29 mouse cellular contexts compared by ENCODE assay signal in genomic region chr8:13591246-13591645, GRCm38 (mm10). TPM values are rescaled to one million over a fixed set of nuclear protein-coding genes. Genes with fewer than 3 reads are reported as not detected.
DNase-seq lines count a peak whose midpoint lies in the region; ATAC-seq and TF ChIP-seq lines count a peak whose summit lies in the region.
"Had no signal": no experiment of that assay in that cellular context is flagged by ENCODE, and none has a peak within 500 bp of the region (broad histone marks: within the 10 kb centered on the region; RNA-seq: fewer than 3 reads in every experiment).

No protein-coding gene starts in this region.

- TF ChIP-seq CTCF in hindbrain, postnatal 0 days (IDR thresholded peaks at IDR 0.05; ENCODE audit: low read depth) = no peak
- no peak for TF ChIP-seq CTCF in cerebellum, adult 2 months (IDR thresholded peaks at IDR 0.05; ENCODE audit: borderline replicate concordance, insufficient read depth, low read depth, low read length)

- peak; percentile 41; the same call in 1 of the 2 replicates for ATAC-seq in hindbrain, embryonic 14.5 days (ENCODE audit: low FRiP score)
- ATAC-seq in hindbrain, embryonic 11.5 days (ENCODE audit: low FRiP score) = no peak
- ATAC-seq in hindbrain, postnatal 0 days = peak; percentile 71
- no peak for ATAC-seq in hindbrain, embryonic 12.5 days (ENCODE audit: low FRiP score)
- peak; percentile 37; the same call in 1 of the 2 replicates for ATAC-seq in neural tube, embryonic 13.5 days (ENCODE audit: low read depth)
- ATAC-seq: forebrain, embryonic 13.5 days; forebrain, postnatal 0 days; intestine, postnatal 0 days had no signal

- H3K4me1 ChIP-seq in hindbrain, embryonic 14.5 days (replicated peaks; ENCODE audit: control insufficient read depth, insufficient read depth, low read length) = no peaks in the 10 kb centered on the region
- H3K4me1 ChIP-seq in hindbrain, embryonic 11.5 days (replicated peaks; ENCODE audit: control insufficient read depth, insufficient read depth, low read length) = no peaks in the 10 kb centered on the region
- H3K4me1 ChIP-seq in hindbrain, postnatal 0 days (ENCODE audit: insufficient read depth, low read length) = no peaks in the 10 kb centered on the region
- H3K4me1 ChIP-seq in hindbrain, embryonic 12.5 days = no peaks in the 10 kb centered on the region
- H3K4me1 ChIP-seq in neural tube, embryonic 13.5 days (replicated peaks) = 0 out of 2 replicates have a peak, but pooled peaks cover 7% of the 10 kb centered on the region
- H3K4me1 ChIP-seq in cerebellum, adult 2 months (ENCODE audit: control insufficient read depth, insufficient read depth, low read length) = peaks cover 30% of the 10 kb centered on the region
- H3K4me1 ChIP-seq: forebrain, embryonic 10.5 days; forebrain, embryonic 13.5 days; heart, embryonic 15.5 days had no signal

- H3K9me3 ChIP-seq in hindbrain, embryonic 14.5 days (ENCODE audit: control insufficient read depth, low read length) = no peaks in the 10 kb centered on the region
- H3K9me3 ChIP-seq in hindbrain, embryonic 11.5 days (ENCODE audit: control insufficient read depth, low read length) = no peaks in the 10 kb centered on the region
- H3K9me3 ChIP-seq in hindbrain, postnatal 0 days (ENCODE audit: low read length) = no peaks in the 10 kb centered on the region
- H3K9me3 ChIP-seq in hindbrain, embryonic 12.5 days (replicated peaks) = no peaks in the 10 kb centered on the region
- H3K9me3 ChIP-seq in neural tube, embryonic 13.5 days = no peaks in the 10 kb centered on the region
- H3K9me3 ChIP-seq: forebrain, embryonic 13.5 days; heart, embryonic 12.5 days; heart, embryonic 15.5 days had no signal

- no peaks in the 10 kb centered on the region for H3K27me3 ChIP-seq in hindbrain, embryonic 14.5 days (ENCODE audit: control insufficient read depth, insufficient read depth, low read length)
- no peaks in the 10 kb centered on the region for H3K27me3 ChIP-seq in hindbrain, embryonic 11.5 days (ENCODE audit: control insufficient read depth, insufficient read depth, low read length)
- no peaks in the 10 kb centered on the region for H3K27me3 ChIP-seq in hindbrain, postnatal 0 days (ENCODE audit: insufficient read depth, low read length)
- no peaks in the 10 kb centered on the region for H3K27me3 ChIP-seq in hindbrain, embryonic 12.5 days
- no peaks in the 10 kb centered on the region for H3K27me3 ChIP-seq in neural tube, embryonic 13.5 days
- H3K27me3 ChIP-seq in cerebellum, adult 2 months (ENCODE audit: control insufficient read depth, insufficient read depth, low read length) = no peaks in the 10 kb centered on the region
- H3K27me3 ChIP-seq: forebrain, embryonic 13.5 days; heart, embryonic 12.5 days; heart, embryonic 15.5 days had no signal

- 66% methylated on average over 6 of the region's 6 CpGs for WGBS in hindbrain, embryonic 14.5 days
- 80% methylated on average over 5 of the region's 6 CpGs for WGBS in hindbrain, embryonic 11.5 days
- 71% methylated on average over 6 of the region's 6 CpGs for WGBS in hindbrain, postnatal 0 days
- 69% methylated on average over 6 of the region's 6 CpGs for WGBS in hindbrain, embryonic 12.5 days
- 70% methylated on average over 6 of the region's 6 CpGs for WGBS in neural tube, embryonic 13.5 days
- 71% methylated on average over 6 of the region's 6 CpGs for WGBS in cerebellum, adult 2 months

- TF ChIP-seq POLR2A in cerebellum, adult 2 months (IDR thresholded peaks at IDR 0.05; ENCODE audit: borderline replicate concordance, insufficient read depth, low read length) = no peak

- H3K36me3 ChIP-seq in hindbrain, embryonic 14.5 days (replicated peaks; ENCODE audit: control insufficient read depth, insufficient read depth) = peaks cover 6% of the 10 kb centered on the region; the same call in 1 of the 2 replicates
- H3K36me3 ChIP-seq in hindbrain, embryonic 11.5 days (ENCODE audit: control insufficient read depth, insufficient read depth, low read length) = no peaks in the 10 kb centered on the region
- H3K36me3 ChIP-seq in hindbrain, postnatal 0 days (ENCODE audit: insufficient read depth, low read length) = peaks cover 30% of the 10 kb centered on the region
- peaks cover 8% of the 10 kb centered on the region; the same call in 1 of the 2 replicates for H3K36me3 ChIP-seq in hindbrain, embryonic 12.5 days
- peaks cover 35% of the 10 kb centered on the region for H3K36me3 ChIP-seq in neural tube, embryonic 13.5 days

- no peak overlapping the region for H3K9ac ChIP-seq in hindbrain, embryonic 14.5 days
- H3K9ac ChIP-seq in hindbrain, embryonic 11.5 days (ENCODE audit: low read depth, low read length) = no peak overlapping the region
- H3K9ac ChIP-seq in hindbrain, postnatal 0 days (replicated peaks; ENCODE audit: low read length) = no peak overlapping the region
- no peak overlapping the region for H3K9ac ChIP-seq in hindbrain, embryonic 12.5 days
- H3K9ac ChIP-seq in neural tube, embryonic 13.5 days = no peak overlapping the region
- H3K9ac ChIP-seq: forebrain, embryonic 13.5 days; forebrain, postnatal 0 days; heart, embryonic 12.5 days; heart, embryonic 15.5 days had no signal

- no peak for DNase-seq in hindbrain, embryonic 14.5 days (ENCODE audit: low spot score)
- no peak for DNase-seq in hindbrain, embryonic 11.5 days (ENCODE audit: low spot score)
- DNase-seq in hindbrain, postnatal 0 days (ENCODE audit: low spot score) = peak; percentile 34
- DNase-seq in neural tube, embryonic 10.5 days (ENCODE audit: extremely low spot score, low spot score) = no peak
- DNase-seq in heart, adult 8-10 months (ENCODE audit: low spot score) = no peak
- no peak for DNase-seq in cerebellum, adult 2 months
- DNase-seq: adrenal gland, postnatal 10 days; adrenal gland, postnatal 36 days; cerebellum, adult 11 months; cerebellum, adult 9-10 months; cerebellum, postnatal 14 days; forebrain, postnatal 0 days; gastrocnemius, adult 2 months; gastrocnemius, postnatal 14 days; heart, adult 11 months; heart, postnatal 10 days; heart, postnatal 36 days had no signal

- H3K4me2 ChIP-seq in hindbrain, embryonic 14.5 days (replicated peaks) = no peak overlapping the region
- H3K4me2 ChIP-seq in hindbrain, embryonic 11.5 days (replicated peaks; ENCODE audit: low read depth, low read length) = no peak overlapping the region
- H3K4me2 ChIP-seq in hindbrain, postnatal 0 days (ENCODE audit: low read depth, low read length) = no peak overlapping the region
- no peak overlapping the region for H3K4me2 ChIP-seq in hindbrain, embryonic 12.5 days (replicated peaks)
- H3K4me2 ChIP-seq in neural tube, embryonic 13.5 days = no peak overlapping the region
- H3K4me2 ChIP-seq: forebrain, embryonic 13.5 days; heart, embryonic 12.5 days; heart, embryonic 15.5 days had no signal

- H3K4me3 ChIP-seq in hindbrain, embryonic 14.5 days (replicated peaks; ENCODE audit: low read length) = no peak overlapping the region
- no peak overlapping the region for H3K4me3 ChIP-seq in hindbrain, embryonic 11.5 days (ENCODE audit: low read depth, low read length)
- H3K4me3 ChIP-seq in hindbrain, postnatal 0 days (ENCODE audit: low read length) = no peak overlapping the region
- H3K4me3 ChIP-seq in hindbrain, embryonic 12.5 days = no peak overlapping the region
- no peak overlapping the region for H3K4me3 ChIP-seq in neural tube, embryonic 13.5 days
- H3K4me3 ChIP-seq in cerebellum, adult 2 months (replicated peaks; ENCODE audit: insufficient read depth, low read depth, low read length) = no peak overlapping the region
- H3K4me3 ChIP-seq: forebrain, embryonic 10.5 days; forebrain, embryonic 13.5 days; gastrocnemius, adult 2 months; heart, embryonic 12.5 days; heart, embryonic 15.5 days had no signal

- H3K27ac ChIP-seq in hindbrain, embryonic 14.5 days = no peak overlapping the region
- no peak overlapping the region for H3K27ac ChIP-seq in hindbrain, embryonic 11.5 days (ENCODE audit: low read depth, low read length)
- no peak overlapping the region for H3K27ac ChIP-seq in hindbrain, postnatal 0 days
- H3K27ac ChIP-seq in hindbrain, embryonic 12.5 days = no peak overlapping the region
- H3K27ac ChIP-seq in neural tube, embryonic 13.5 days (replicated peaks) = no peak overlapping the region
- no peak overlapping the region for H3K27ac ChIP-seq in cerebellum, adult 2 months (ENCODE audit: insufficient read depth, low read length)
- H3K27ac ChIP-seq: forebrain, embryonic 10.5 days; forebrain, embryonic 13.5 days; gastrocnemius, adult 2 months; heart, embryonic 15.5 days had no signal

RNA-seq across cellular contexts. Expression of gene 1700029H14Rik, which starts 29.0 kb away (rescaled TPM):
- not detected in 2 replicates for polyA plus RNA-seq in hindbrain, embryonic 14.5 days (2014; fragmentation: Nextera tagmentation; extraction: Ambion mirVana)
- polyA plus RNA-seq in hindbrain, embryonic 11.5 days (2014; fragmentation: Nextera tagmentation; extraction: Ambion mirVana) = not detected in 2 replicates
- 2.8 TPM in 1 of 2 replicates, not detected in the other for total RNA-seq in hindbrain, postnatal 0 days (2014; rRNA removed)
- polyA plus RNA-seq in hindbrain, postnatal 0 days (2015; fragmentation: Nextera tagmentation; extraction: Ambion mirVana) = 0.30 and 0.57 TPM in 2 replicates
- polyA plus RNA-seq in hindbrain, embryonic 12.5 days (2016; fragmentation: Nextera tagmentation; extraction: Ambion mirVana) = not detected in 2 replicates
- polyA plus RNA-seq in neural tube, embryonic 13.5 days (2015; fragmentation: Nextera tagmentation; extraction: Ambion mirVana) = not detected in 2 replicates
- not detected for total RNA-seq in heart, adult 8-10 months (2022)
- polyA plus RNA-seq in cerebellum, adult 2 months (2012; rRNA removed) = 0.18 TPM in 1 of 2 replicates, not detected in the other
- total RNA-seq: adrenal gland, adult 18-20 months; adrenal gland, postnatal 10 days; adrenal gland, postnatal 36 days; ES-E14; gastrocnemius, adult 2 months; gastrocnemius, postnatal 14 days; heart, postnatal 10 days; heart, postnatal 36 days had no signal
- polyA plus RNA-seq: embryonic facial prominence, embryonic 11.5 days; embryonic facial prominence, embryonic 14.5 days; forebrain, embryonic 10.5 days; forebrain, embryonic 13.5 days; forebrain, postnatal 0 days; heart, embryonic 12.5 days; heart, embryonic 15.5 days; intestine, embryonic 14.5 days; intestine, postnatal 0 days had no signal

Comparison
In these comparisons a context has a peak if more than half of its experiments do, and no peak if none do; other contexts are left out.
1. ATAC-seq: peak in hindbrain, embryonic 14.5 days (single experiment), hindbrain, postnatal 0 days (single experiment) and neural tube, embryonic 13.5 days (single experiment); none in hindbrain, embryonic 11.5 days (single experiment) and hindbrain, embryonic 12.5 days (single experiment).